Mouse (Mus musculus) inflammation-experienced regulatory T-cells, adult 16 weeks (primary cell): ENCODE results near the gene Tcp11l2. TPM values are rescaled to one million over a fixed set of nuclear protein-coding genes. Genes with fewer than 3 reads are reported as not detected.

Source experiments
- polyA plus RNA-seq: library from polyadenylated mRNA; unstranded; fragments of 100-300 nt; shearing (Covaris generic); gene quantifications from one replicate; pipeline ENCODE4 v1.2.1, GENCODE M21; 2017

Tcp11l2 gene
- polyA plus RNA-seq = 212 TPM

DNA sequence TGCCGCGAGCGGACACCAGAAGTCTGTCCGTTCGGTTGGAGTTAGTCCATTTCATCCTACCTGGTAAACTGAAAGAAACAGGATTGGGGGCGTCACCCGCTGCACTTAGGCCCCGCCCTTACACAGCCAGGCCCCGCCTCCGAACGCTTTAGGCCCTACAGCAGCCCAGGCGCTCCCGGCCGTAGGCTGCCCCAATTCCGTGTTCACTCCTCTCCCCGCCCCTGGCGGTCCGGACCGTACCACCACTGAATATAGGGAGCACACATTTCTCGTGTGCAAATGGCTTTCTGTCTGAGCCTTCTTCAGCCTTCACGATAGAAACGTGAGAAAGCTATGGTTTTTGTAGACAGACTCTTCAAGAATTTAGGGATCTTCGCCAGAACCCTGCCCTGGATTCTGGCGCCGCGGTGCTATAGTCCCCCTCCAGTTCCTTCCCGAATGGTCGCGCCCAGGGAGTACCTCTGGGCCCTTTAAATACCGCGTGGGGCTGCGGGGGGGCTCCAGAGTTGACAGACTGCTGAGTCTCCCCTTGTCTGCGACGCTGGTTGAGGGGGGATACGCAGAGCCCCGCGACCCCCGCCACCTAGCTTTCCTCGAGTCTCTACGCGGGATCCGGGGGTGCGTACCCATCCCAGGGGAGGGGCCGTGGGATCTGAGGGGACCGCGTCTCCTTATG, at the start of gene Tcp11l2:
Gene Tcp11l2, plus strand, starts transcription at position 232 of the 676 bp plus-strand sequence.

DNA sequence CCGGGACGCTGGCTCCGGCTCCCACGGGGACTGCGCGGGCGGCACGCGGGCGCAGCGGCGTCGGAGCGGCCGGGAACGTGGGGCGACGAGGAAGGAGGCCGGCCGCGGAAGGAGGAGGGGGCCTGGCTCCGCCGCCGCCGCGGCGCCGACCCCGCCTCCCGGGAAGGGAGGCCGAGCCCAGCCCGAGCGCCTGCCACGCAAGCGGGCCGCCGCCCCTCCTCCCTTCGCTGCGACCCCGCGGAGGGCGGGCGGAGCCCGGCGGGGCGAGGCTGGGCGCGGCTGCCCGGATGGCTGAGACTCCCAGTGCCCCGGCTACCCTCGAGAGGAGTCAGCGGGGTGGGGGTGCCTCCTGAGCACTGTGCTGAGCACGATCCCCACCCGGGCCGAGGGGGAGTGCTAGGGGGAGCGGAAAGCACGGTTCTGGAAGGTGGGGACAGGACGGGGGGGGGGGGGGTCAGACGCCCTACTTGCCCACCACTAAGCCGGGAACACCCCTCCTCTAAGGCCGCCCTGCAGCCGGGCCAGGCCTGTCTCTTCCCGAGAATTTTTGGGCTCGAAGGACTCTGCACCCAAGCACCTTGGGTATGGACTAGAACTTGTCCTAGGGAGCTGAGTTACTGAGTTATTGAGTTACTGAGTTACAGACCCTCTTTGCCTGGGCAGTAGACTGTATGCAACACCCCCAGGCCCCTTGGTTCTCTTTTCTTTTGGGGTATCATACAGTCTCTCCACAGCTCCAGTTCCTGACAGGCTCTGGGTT, 42.3 kb upstream of the Tcp11l2 start, which contains the start of gene Ckap4:
Gene Ckap4, minus strand, starts transcription at position 151 of the 760 bp plus-strand sequence.

DNA sequence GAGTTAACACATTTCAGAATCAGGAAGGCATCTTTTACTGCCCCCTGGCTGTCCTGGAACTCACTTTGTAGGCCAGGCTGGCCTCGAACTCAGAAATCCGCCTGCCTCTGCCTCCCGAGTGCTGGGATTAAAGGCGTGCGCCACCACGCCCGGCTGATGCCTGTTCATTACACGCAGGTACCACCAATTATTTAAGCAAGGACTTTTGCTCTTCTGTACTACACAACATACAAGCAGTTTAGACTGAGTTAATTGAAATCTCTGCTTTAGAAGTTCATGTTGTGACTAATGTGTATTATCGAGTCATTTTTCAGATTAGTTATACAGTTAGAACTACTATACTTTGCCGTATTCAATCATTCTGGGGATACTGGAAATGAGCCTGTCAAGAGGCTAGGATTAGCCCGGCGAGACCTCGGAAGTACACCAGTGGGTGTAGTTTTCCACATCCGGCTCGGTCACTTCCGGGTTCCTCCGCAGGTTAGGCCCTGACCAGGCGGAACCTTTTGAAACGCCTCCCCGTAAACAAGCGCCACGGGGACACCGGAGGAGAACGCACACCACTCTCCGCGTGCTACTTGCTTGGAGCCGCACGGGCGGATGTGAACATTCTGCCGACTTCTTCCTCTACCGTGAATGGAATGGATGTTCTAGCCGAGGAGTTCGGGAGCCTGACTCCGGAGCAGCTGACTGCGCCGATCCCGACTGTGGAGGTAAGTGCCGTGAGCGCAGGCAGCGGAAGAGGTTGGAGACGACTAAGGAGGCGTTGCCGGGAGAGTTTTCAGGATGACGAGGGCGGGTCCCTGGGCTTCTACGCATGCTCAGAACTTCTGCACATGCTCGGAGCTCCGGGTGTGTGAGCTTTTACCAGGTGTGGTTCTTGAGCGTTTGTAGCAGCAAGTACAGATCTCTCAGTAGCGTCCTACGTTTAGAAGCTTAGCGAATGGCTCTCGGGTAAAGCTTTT, 45.7 kb downstream of the Tcp11l2 start, which contains the start of gene Polr3b:
Gene Polr3b, plus strand, starts transcription at position 467 of the 965 bp plus-strand sequence.

Other genes starting within 250 kb of the Tcp11l2 start
- gene Nuak1, start 136.0 kb upstream of the Tcp11l2 start, polyA plus RNA-seq = not detected
- not detected for gene Ckap4, start 42.6 kb upstream of the Tcp11l2 start, polyA plus RNA-seq
- 36.7 TPM for gene Polr3b, start 45.7 kb downstream of the Tcp11l2 start, polyA plus RNA-seq
- not detected for gene Rfx4, start 179.4 kb downstream of the Tcp11l2 start, polyA plus RNA-seq